Mouse (Mus musculus) macrophage (primary cell): ENCODE measurements around the gene Meis2. TPM values are rescaled to one million over a fixed set of nuclear protein-coding genes. Genes with fewer than 3 reads are reported as not detected.

Source experiments
- H3K27ac ChIP-seq: fragments of 350-480 bp; formaldehyde crosslinking; 2 replicates; pipeline ENCODE4 v1.9.0; 2021
- H3K36me3 ChIP-seq: fragments of 350-480 bp; formaldehyde crosslinking; 2 replicates; pipeline ENCODE4 v1.9.0; 2021; ENCODE audit errors: inconsistent target
- H3K4me3 ChIP-seq: fragments of 350-480 bp; formaldehyde crosslinking; 2 replicates; pipeline ENCODE4 v1.9.0; 2021; ENCODE audit errors: inconsistent target
- H3K79me2 ChIP-seq: fragments of 350-480 bp; formaldehyde crosslinking; 2 replicates; pipeline ENCODE4 v1.9.0; 2021; ENCODE audit errors: inconsistent target
- WGBS: methylation state at CpG from one replicate; pipeline ENCODE4 v1.1.7; 2026; ENCODE audit warnings: inconsistent platforms; ENCODE audit not compliant: missing documents; 5-methylcytosine and 5-hydroxymethylcytosine counted together
- polyA plus RNA-seq: library from polyadenylated mRNA; stranded (reverse); fragments of 250-400 nt; gene quantifications from 3 replicates; pipeline ENCODE4 v1.2.4, GENCODE M21; 2018; ENCODE audit warnings: inconsistent platforms

Meis2 gene
- polyA plus RNA-seq, 1 experiment from 2014 or later, result not detected

GRCm38 (mm10) chr2:115979683-115980476, 85.8 kb downstream of the Meis2 start:
- no peaks in the 10 kb centered on the region for H3K79me2 ChIP-seq
- H3K4me3 ChIP-seq, result no peak overlapping the region
- H3K36me3 ChIP-seq, result no peaks in the 10 kb centered on the region
- no peak overlapping the region for H3K27ac ChIP-seq
- WGBS, result 85% methylated on average over 14 of the region's 14 CpGs

- WGBS, result 65% methylated on average over 5 of the region's 5 CpGs
- H3K79me2 ChIP-seq, result no peaks in the 10 kb centered on the region
- H3K4me3 ChIP-seq, result no peak overlapping the region
- H3K27ac ChIP-seq, result no peak overlapping the region
- H3K36me3 ChIP-seq, result no peaks in the 10 kb centered on the region
Measured at GRCm38 (mm10) chr2:115978666-115979065, 87.0 kb downstream of the Meis2 start.

- Histone ChIP-seq H3K27ac (no peak overlapping the region), H3K4me3 (no peak overlapping the region), H3K79me2 (no peaks in the 10 kb centered on the region), H3K36me3 (no peaks in the 10 kb centered on the region)
- 88% methylated on average over 3 of the region's 3 CpGs for WGBS
Measured at GRCm38 (mm10) chr2:115971296-115971805, 94.3 kb downstream of the Meis2 start.

GRCm38 (mm10) chr2:115970091-115970820, 95.4 kb downstream of the Meis2 start:
- 91% methylated on average over 8 of the region's 9 CpGs for WGBS
- H3K36me3 ChIP-seq, result no peaks in the 10 kb centered on the region
- no peak overlapping the region for H3K27ac ChIP-seq
- H3K79me2 ChIP-seq, result no peaks in the 10 kb centered on the region
- no peak overlapping the region for H3K4me3 ChIP-seq

GRCm38 (mm10) chr2:115969201-115969600, 96.4 kb downstream of the Meis2 start:
- Histone ChIP-seq H3K79me2 (no peaks in the 10 kb centered on the region), H3K4me3 (no peak overlapping the region), H3K27ac (no peak overlapping the region), H3K36me3 (no peaks in the 10 kb centered on the region)
- 47% methylated on average over 8 of the region's 8 CpGs for WGBS

- 90% methylated on average over 3 of the region's 3 CpGs for WGBS
- Histone ChIP-seq H3K79me2 (no peaks in the 10 kb centered on the region), H3K36me3 (no peaks in the 10 kb centered on the region), H3K4me3 (no peak overlapping the region), H3K27ac (no peak overlapping the region)
Measured at GRCm38 (mm10) chr2:115964911-115965310, 100.7 kb downstream of the Meis2 start.

GRCm38 (mm10) chr2:115963293-115963835, 102.3 kb downstream of the Meis2 start:
- 75% methylated on average over 5 of the region's 5 CpGs for WGBS
- Histone ChIP-seq H3K27ac (no peak overlapping the region), H3K36me3 (no peaks in the 10 kb centered on the region), H3K4me3 (no peak overlapping the region), H3K79me2 (no peaks in the 10 kb centered on the region)

- Histone ChIP-seq H3K27ac (no peak overlapping the region), H3K79me2 (no peaks in the 10 kb centered on the region), H3K4me3 (no peak overlapping the region), H3K36me3 (no peaks in the 10 kb centered on the region)
- 90% methylated on average over 3 of the region's 3 CpGs for WGBS
Measured at GRCm38 (mm10) chr2:115962728-115963127, 102.9 kb downstream of the Meis2 start.

GRCm38 (mm10) chr2:115962113-115962512, 103.5 kb downstream of the Meis2 start:
- WGBS, result 79% methylated on average over 2 of the region's 2 CpGs

GRCm38 (mm10) chr2:115960615-115961014, 105.0 kb downstream of the Meis2 start:
- 94% methylated on average over 7 of the region's 7 CpGs for WGBS
- Histone ChIP-seq H3K27ac (no peak overlapping the region), H3K79me2 (no peaks in the 10 kb centered on the region), H3K4me3 (no peak overlapping the region), H3K36me3 (no peaks in the 10 kb centered on the region)

More at GRCm38 (mm10) chr2:115962113-115962512, 103.5 kb downstream of the Meis2 start:
- no peaks in the 10 kb centered on the region for H3K36me3 ChIP-seq
- H3K4me3 ChIP-seq, result no peak overlapping the region
- H3K27ac ChIP-seq, result no peak overlapping the region
- no peaks in the 10 kb centered on the region for H3K79me2 ChIP-seq

GRCm38 (mm10) chr2:115956786-115957185, 108.9 kb downstream of the Meis2 start:
- 88% methylated on average over 2 of the region's 2 CpGs for WGBS
- no peak overlapping the region for H3K4me3 ChIP-seq
- H3K36me3 ChIP-seq, result no peaks in the 10 kb centered on the region
- no peak overlapping the region for H3K27ac ChIP-seq
- H3K79me2 ChIP-seq, result no peaks in the 10 kb centered on the region

GRCm38 (mm10) chr2:115950645-115951044, 115.0 kb downstream of the Meis2 start:
- Histone ChIP-seq H3K36me3 (no peaks in the 10 kb centered on the region), H3K4me3 (no peak overlapping the region), H3K79me2 (no peaks in the 10 kb centered on the region), H3K27ac (no peak overlapping the region)
- WGBS, result 80% methylated on average over 3 of the region's 3 CpGs

- no peak overlapping the region for H3K27ac ChIP-seq
- 94% methylated on average over 5 of the region's 7 CpGs for WGBS
- no peaks in the 10 kb centered on the region for H3K79me2 ChIP-seq
- H3K36me3 ChIP-seq, result no peaks in the 10 kb centered on the region
- no peak overlapping the region for H3K4me3 ChIP-seq
Measured at GRCm38 (mm10) chr2:115948630-115949426, 116.8 kb downstream of the Meis2 start.

GRCm38 (mm10) chr2:115947714-115948226, 117.9 kb downstream of the Meis2 start:
- no peak overlapping the region for H3K4me3 ChIP-seq
- H3K27ac ChIP-seq, result no peak overlapping the region
- H3K79me2 ChIP-seq, result no peaks in the 10 kb centered on the region
- WGBS, result 50% methylated on average over 7 of the region's 7 CpGs
- no peaks in the 10 kb centered on the region for H3K36me3 ChIP-seq
